Mouse (Mus musculus): ENCODE measurements around the gene Crip1. TPM values are rescaled to one million over a fixed set of nuclear protein-coding genes. Genes with fewer than 3 reads are reported as not detected.
A peak's percentile ranks its signal among the peaks of the same experiment; 100 is the strongest.

The Crip1 gene
- total and polyA plus RNA-seq, 3 experiments = 31.5 to 897 (median 143) TPM

GRCm38 (mm10) chr12:113143164-113143563 is 3.0 kb upstream of the Crip1 start:
- H3K27me3 ChIP-seq (ENCODE audit: insufficient read depth, low read length) = peaks cover 58% of the 10 kb centered on the region

GRCm38 (mm10) chr12:113144001-113144756 is 1.9 kb upstream of the Crip1 start:
- DNase-seq (ENCODE audit: low spot score) (peak; percentile 77), ATAC-seq (ENCODE audit: extremely low read depth, insufficient number of reproducible peaks, low FRiP score, poor library complexity, severe bottlenecking) (no peak)
- H3K4me1 ChIP-seq (ENCODE audit: insufficient read depth, low read depth, low read length) = peaks cover 83% of the 10 kb centered on the region
- H3K4me3 ChIP-seq (ENCODE audit: low read depth, low read length) = no peak overlapping the region
- peaks cover 58% of the 10 kb centered on the region for H3K27me3 ChIP-seq (ENCODE audit: insufficient read depth, low read length)
- TF ChIP-seq TAL1 (conservative IDR thresholded peaks at IDR 0.05; ENCODE audit: low read depth, low read length) (no peak), GATA2 (IDR thresholded peaks at IDR 0.05; ENCODE audit: borderline replicate concordance, low read depth, low read length) (no peak), GATA1 (IDR thresholded peaks at IDR 0.05; ENCODE audit: borderline replicate concordance, low read length) (no peak), POLR2AphosphoS5 (IDR thresholded peaks at IDR 0.05; ENCODE audit: insufficient replicate concordance, low read depth, low read length) (no peak), CTCF (IDR thresholded peaks at IDR 0.05; ENCODE audit: low read depth, low read length) (peak; percentile 99)
- H3K9me3 ChIP-seq (replicated peaks) = peaks cover 16% of the 10 kb centered on the region
- peaks cover 17% of the 10 kb centered on the region for H3K36me3 ChIP-seq (replicated peaks)

More at GRCm38 (mm10) chr12:113143164-113143563, 3.0 kb upstream of the Crip1 start:
- Histone ChIP-seq H3K9me3 (replicated peaks) (peaks cover 16% of the 10 kb centered on the region), H3K36me3 (replicated peaks) (peaks cover 27% of the 10 kb centered on the region), H3K4me1 (ENCODE audit: insufficient read depth, low read depth, low read length) (peaks cover 79% of the 10 kb centered on the region), H3K4me3 (ENCODE audit: low read depth, low read length) (no peak overlapping the region)
- no peak for DNase-seq (ENCODE audit: low spot score)
- TF ChIP-seq TAL1 (conservative IDR thresholded peaks at IDR 0.05; ENCODE audit: low read depth, low read length) (no peak), CTCF (IDR thresholded peaks at IDR 0.05; ENCODE audit: low read depth, low read length) (no peak)
- ATAC-seq (ENCODE audit: extremely low read depth, insufficient number of reproducible peaks, low FRiP score, poor library complexity, severe bottlenecking) = no peak

GRCm38 (mm10) chr12:113144886-113145285 is 1.2 kb upstream of the Crip1 start:
- Histone ChIP-seq H3K9me3 (replicated peaks) (peaks cover 14% of the 10 kb centered on the region), H3K36me3 (replicated peaks) (peaks cover 11% of the 10 kb centered on the region), H3K27me3 (ENCODE audit: insufficient read depth, low read length) (peaks cover 57% of the 10 kb centered on the region), H3K4me1 (ENCODE audit: insufficient read depth, low read depth, low read length) (peaks cover 83% of the 10 kb centered on the region), H3K4me3 (ENCODE audit: low read depth, low read length) (no peak overlapping the region)
- DNase-seq (ENCODE audit: low spot score) = no peak
- no peak for TF ChIP-seq GATA2 (IDR thresholded peaks at IDR 0.05; ENCODE audit: borderline replicate concordance, low read depth, low read length)
- no peak for TF ChIP-seq CTCF (IDR thresholded peaks at IDR 0.05; ENCODE audit: low read depth, low read length)
- no peak for TF ChIP-seq TAL1 (conservative IDR thresholded peaks at IDR 0.05; ENCODE audit: low read depth, low read length)
- ATAC-seq (ENCODE audit: extremely low read depth, insufficient number of reproducible peaks, low FRiP score, poor library complexity, severe bottlenecking) = no peak

GRCm38 (mm10) chr12:113145591-113145990 is 525 bp upstream of the Crip1 start:
- no peak overlapping the region for H3K4me3 ChIP-seq (ENCODE audit: low read depth, low read length)
- H3K9me3 ChIP-seq (replicated peaks) = peaks cover 7% of the 10 kb centered on the region
- no peak for DNase-seq (ENCODE audit: low spot score)
- peaks cover 58% of the 10 kb centered on the region for H3K27me3 ChIP-seq (ENCODE audit: insufficient read depth, low read length)
- peaks cover 83% of the 10 kb centered on the region for H3K4me1 ChIP-seq (ENCODE audit: insufficient read depth, low read depth, low read length)
- ATAC-seq (ENCODE audit: extremely low read depth, insufficient number of reproducible peaks, low FRiP score, poor library complexity, severe bottlenecking) = no peak
- TF ChIP-seq CTCF (IDR thresholded peaks at IDR 0.05; ENCODE audit: low read depth, low read length) (no peak), GATA1 (IDR thresholded peaks at IDR 0.05; ENCODE audit: borderline replicate concordance, low read length) (no peak), TAL1 (conservative IDR thresholded peaks at IDR 0.05; ENCODE audit: low read depth, low read length) (no peak), GATA2 (IDR thresholded peaks at IDR 0.05; ENCODE audit: borderline replicate concordance, low read depth, low read length) (no peak), POLR2AphosphoS5 (IDR thresholded peaks at IDR 0.05; ENCODE audit: insufficient replicate concordance, low read depth, low read length) (no peak)
- H3K36me3 ChIP-seq (replicated peaks) = peaks cover 11% of the 10 kb centered on the region

GRCm38 (mm10) chr12:113147481-113147880 is 1.4 kb downstream of the Crip1 start:
- Histone ChIP-seq H3K36me3 (replicated peaks) (peaks cover 11% of the 10 kb centered on the region), H3K9me3 (replicated peaks) (no peaks in the 10 kb centered on the region), H3K4me3 (ENCODE audit: low read depth, low read length) (no peak overlapping the region), H3K4me1 (ENCODE audit: insufficient read depth, low read depth, low read length) (peaks cover 92% of the 10 kb centered on the region), H3K27me3 (ENCODE audit: insufficient read depth, low read length) (peaks cover 49% of the 10 kb centered on the region)
- ATAC-seq (ENCODE audit: extremely low read depth, insufficient number of reproducible peaks, low FRiP score, poor library complexity, severe bottlenecking) (no peak), DNase-seq (ENCODE audit: low spot score) (no peak)
- TF ChIP-seq CTCF (IDR thresholded peaks at IDR 0.05; ENCODE audit: low read depth, low read length) (no peak), GATA2 (IDR thresholded peaks at IDR 0.05; ENCODE audit: borderline replicate concordance, low read depth, low read length) (no peak), GATA1 (IDR thresholded peaks at IDR 0.05; ENCODE audit: borderline replicate concordance, low read length) (no peak), POLR2AphosphoS5 (IDR thresholded peaks at IDR 0.05; ENCODE audit: insufficient replicate concordance, low read depth, low read length) (no peak), TAL1 (conservative IDR thresholded peaks at IDR 0.05; ENCODE audit: low read depth, low read length) (no peak)

GRCm38 (mm10) chr12:113148381-113149035 is 2.4 kb downstream of the Crip1 start:
- H3K4me3 ChIP-seq (ENCODE audit: low read depth, low read length) = peak overlapping the region; percentile 60; the same call in 1 of the 2 replicates
- peak; percentile 88 for DNase-seq (ENCODE audit: low spot score)
- no peak for TF ChIP-seq GATA2 (IDR thresholded peaks at IDR 0.05; ENCODE audit: borderline replicate concordance, low read depth, low read length)
- TF ChIP-seq CTCF (IDR thresholded peaks at IDR 0.05; ENCODE audit: low read depth, low read length) = peak; percentile 13; the same call in 1 of the 2 replicates
- TF ChIP-seq POLR2AphosphoS5 (IDR thresholded peaks at IDR 0.05; ENCODE audit: insufficient replicate concordance, low read depth, low read length) = no peak
- peaks cover 39% of the 10 kb centered on the region for H3K27me3 ChIP-seq (ENCODE audit: insufficient read depth, low read length)
- H3K9me3 ChIP-seq (replicated peaks) = no peaks in the 10 kb centered on the region
- H3K36me3 ChIP-seq (replicated peaks) = peaks cover 17% of the 10 kb centered on the region
- peaks cover 93% of the 10 kb centered on the region for H3K4me1 ChIP-seq (ENCODE audit: insufficient read depth, low read depth, low read length)
- ATAC-seq (ENCODE audit: extremely low read depth, insufficient number of reproducible peaks, low FRiP score, poor library complexity, severe bottlenecking) = peak; percentile 47
